Mouse (Mus musculus): ENCODE measurements around the gene Eif2s2.
"Not testable (repeated sequence)": the region's sequence is repeated elsewhere in the genome, so short reads cannot be mapped to it uniquely, and the experiment has no call there.

Gene Eif2s2

GRCm38 (mm10) chr2:154892201-154893044 is at the start of gene Eif2s2:
TSS of gene Eif2s2 (minus strand) at chr2:154892935.
- peak; percentile 99 for ATAC-seq (ENCODE audit: insufficient number of reproducible peaks, low FRiP score, low TSS enrichment)

GRCm38 (mm10) chr2:154941952-154942351 is 49.2 kb upstream of the Eif2s2 start:
- no peak for ATAC-seq (ENCODE audit: insufficient number of reproducible peaks, low FRiP score, low TSS enrichment)

GRCm38 (mm10) chr2:154937547-154938390 is 45.0 kb upstream of the Eif2s2 start:
- ATAC-seq (ENCODE audit: insufficient number of reproducible peaks, low FRiP score, low TSS enrichment), result no peak

- ATAC-seq (ENCODE audit: insufficient number of reproducible peaks, low FRiP score, low TSS enrichment), result no peak
These were observed 43.9 kb upstream of the Eif2s2 start for GRCm38 (mm10) chr2:154936536-154937155.

GRCm38 (mm10) chr2:154936106-154936505 is 43.4 kb upstream of the Eif2s2 start:
- ATAC-seq (ENCODE audit: insufficient number of reproducible peaks, low FRiP score, low TSS enrichment), result no peak

GRCm38 (mm10) chr2:154933884-154934283 is 41.1 kb upstream of the Eif2s2 start:
- ATAC-seq (ENCODE audit: insufficient number of reproducible peaks, low FRiP score, low TSS enrichment), result no peak

GRCm38 (mm10) chr2:154928298-154928697 is 35.6 kb upstream of the Eif2s2 start:
- ATAC-seq (ENCODE audit: insufficient number of reproducible peaks, low FRiP score, low TSS enrichment), result no peak

- ATAC-seq (ENCODE audit: insufficient number of reproducible peaks, low FRiP score, low TSS enrichment), result no peak
These were observed 34.1 kb upstream of the Eif2s2 start for GRCm38 (mm10) chr2:154926843-154927242.

- ATAC-seq (ENCODE audit: insufficient number of reproducible peaks, low FRiP score, low TSS enrichment), result no peak
These were observed 32.8 kb upstream of the Eif2s2 start for GRCm38 (mm10) chr2:154925411-154926031.

- not testable (repeated sequence) for ATAC-seq (ENCODE audit: insufficient number of reproducible peaks, low FRiP score, low TSS enrichment)
These were observed 29.4 kb upstream of the Eif2s2 start for GRCm38 (mm10) chr2:154922134-154922533.

- ATAC-seq (ENCODE audit: insufficient number of reproducible peaks, low FRiP score, low TSS enrichment), result no peak
These were observed 28.2 kb upstream of the Eif2s2 start for GRCm38 (mm10) chr2:154920896-154921295.

- ATAC-seq (ENCODE audit: insufficient number of reproducible peaks, low FRiP score, low TSS enrichment), result no peak
These were observed 25.3 kb upstream of the Eif2s2 start for GRCm38 (mm10) chr2:154917866-154918641.

- ATAC-seq (ENCODE audit: insufficient number of reproducible peaks, low FRiP score, low TSS enrichment), result no peak
These were observed 23.8 kb upstream of the Eif2s2 start for GRCm38 (mm10) chr2:154916547-154916946.

GRCm38 (mm10) chr2:154915922-154916541 is 23.3 kb upstream of the Eif2s2 start:
- ATAC-seq (ENCODE audit: insufficient number of reproducible peaks, low FRiP score, low TSS enrichment), result no peak

GRCm38 (mm10) chr2:154909789-154910188 is 17.1 kb upstream of the Eif2s2 start:
- ATAC-seq (ENCODE audit: insufficient number of reproducible peaks, low FRiP score, low TSS enrichment), result no peak

- not testable (repeated sequence) for ATAC-seq (ENCODE audit: insufficient number of reproducible peaks, low FRiP score, low TSS enrichment)
These were observed 15.5 kb upstream of the Eif2s2 start for GRCm38 (mm10) chr2:154908223-154908622.

- no peak for ATAC-seq (ENCODE audit: insufficient number of reproducible peaks, low FRiP score, low TSS enrichment)
These were observed 13.1 kb upstream of the Eif2s2 start for GRCm38 (mm10) chr2:154905796-154906195.

GRCm38 (mm10) chr2:154902111-154902510 is 9.4 kb upstream of the Eif2s2 start:
- ATAC-seq (ENCODE audit: insufficient number of reproducible peaks, low FRiP score, low TSS enrichment), result no peak

- not testable (repeated sequence) for ATAC-seq (ENCODE audit: insufficient number of reproducible peaks, low FRiP score, low TSS enrichment)
These were observed 6.7 kb upstream of the Eif2s2 start for GRCm38 (mm10) chr2:154899412-154899811.
